Mouse (Mus musculus) megakaryocyte, embryonic 14.5 days (primary cell): ENCODE results near the gene Hsf4. TPM values are rescaled to one million over a fixed set of nuclear protein-coding genes. Genes with fewer than 3 reads are reported as not detected.

Source experiments
- H3K27me3 ChIP-seq: replicated peaks from 2 replicates; pipeline ENCODE3; 2012; ENCODE audit warnings: inconsistent platforms
- H3K36me3 ChIP-seq: replicated peaks from 2 replicates; pipeline ENCODE3; 2012; ENCODE audit warnings: low read length, inconsistent platforms, mixed read lengths
- H3K4me1 ChIP-seq: 2 replicates; pipeline ENCODE4 v1.6.1; 2012; ENCODE audit warnings: inconsistent platforms
- H3K4me3 ChIP-seq: replicated peaks from 2 replicates; pipeline ENCODE3; 2012; ENCODE audit warnings: moderate library complexity, mild to moderate bottlenecking, inconsistent platforms
- H3K9me3 ChIP-seq: 2 replicates; pipeline ENCODE4 v1.6.1; 2012; ENCODE audit warnings: inconsistent platforms
- FLI1 ChIP-seq: IDR thresholded peaks from 2 replicates; pipeline ENCODE4 v1.6.1; 2012; ENCODE audit warnings: low read length, inconsistent platforms, mixed read lengths
- GATA1 ChIP-seq: IDR thresholded peaks from 3 replicates; pipeline ENCODE4 v1.6.1; 2012; ENCODE audit warnings: mixed read lengths, low read length, inconsistent platforms, borderline replicate concordance
- polyA plus RNA-seq: library from polyadenylated mRNA; stranded (reverse); fragments of >175 nt; gene quantifications from 2 replicates; pipeline ENCODE4 v1.2.3, GENCODE M21; 2012; ENCODE audit warnings: low replicate concordance; ENCODE audit not compliant: insufficient read depth

The Hsf4 gene
- polyA plus RNA-seq, 1 experiment, result 0.73 TPM

GRCm38 (mm10) chr8:105304325-105305210, 35.0 kb downstream of the Hsf4 start:
- Histone ChIP-seq H3K4me3 (peak overlapping the region; percentile 79), H3K36me3 (peaks cover 92% of the 10 kb centered on the region), H3K27me3 (no peaks in the 10 kb centered on the region), H3K4me1 (peaks cover 100% of the 10 kb centered on the region), H3K9me3 (no peaks in the 10 kb centered on the region)
- no peak for TF ChIP-seq GATA1
- no peak for TF ChIP-seq FLI1

- Histone ChIP-seq H3K4me3 (peak within 1 kb of the TSS; percentile 79), H3K36me3 (peaks cover 92% of the 10 kb centered on the region)
These were observed 35.9 kb downstream of the Hsf4 start, which contains the start of gene Elmo3 for GRCm38 (mm10) chr8:105305211-105306145. Gene Elmo3, plus strand, starts transcription at chr8:105305601.

DNA sequence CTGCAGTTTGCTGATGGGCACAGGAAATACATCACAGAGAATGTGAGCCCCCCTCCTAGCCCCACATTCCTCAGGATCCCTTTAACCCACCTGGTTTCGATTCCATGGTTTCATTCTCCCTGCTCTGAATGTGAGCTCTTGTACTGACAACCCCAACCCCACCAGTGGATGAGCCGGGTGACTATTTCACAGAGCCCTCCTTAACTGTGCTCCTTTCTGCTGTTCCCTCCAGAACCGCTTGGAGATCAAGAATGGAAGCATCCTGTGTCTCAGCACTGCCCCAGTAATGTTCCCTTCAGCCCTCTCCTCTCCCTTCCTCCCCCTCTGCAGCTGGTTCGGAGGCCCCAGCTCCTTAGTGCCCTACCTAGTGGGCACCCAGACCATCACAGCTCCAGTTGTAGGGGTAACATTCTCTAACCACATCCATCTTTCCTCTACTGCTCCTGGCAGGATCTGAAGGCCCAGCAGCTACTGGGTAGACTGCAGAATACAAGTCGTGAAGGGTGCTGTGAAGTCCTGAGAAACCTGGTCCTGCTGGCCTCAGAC, 36.6 kb downstream of the Hsf4 start:
- TF ChIP-seq FLI1, result no peak
- TF ChIP-seq GATA1, result no peak
- Histone ChIP-seq H3K4me1 (peaks cover 97% of the 10 kb centered on the region), H3K27me3 (no peaks in the 10 kb centered on the region), H3K36me3 (peaks cover 91% of the 10 kb centered on the region), H3K4me3 (peak overlapping the region; percentile 10), H3K9me3 (no peaks in the 10 kb centered on the region)

More at GRCm38 (mm10) chr8:105305211-105306145, 35.9 kb downstream of the Hsf4 start, which contains the start of gene Elmo3:
- H3K9me3 ChIP-seq, result no peaks in the 10 kb centered on the region
- TF ChIP-seq FLI1 (no peak), GATA1 (no peak)
- H3K27me3 ChIP-seq, result no peaks in the 10 kb centered on the region
- H3K4me1 ChIP-seq, result peaks cover 100% of the 10 kb centered on the region

GRCm38 (mm10) chr8:105307670-105308069, 38.1 kb downstream of the Hsf4 start:
- TF ChIP-seq FLI1 (no peak), GATA1 (no peak)
- peaks cover 95% of the 10 kb centered on the region for H3K4me1 ChIP-seq
- H3K9me3 ChIP-seq, result no peaks in the 10 kb centered on the region
- no peaks in the 10 kb centered on the region for H3K27me3 ChIP-seq
- H3K36me3 ChIP-seq, result peaks cover 92% of the 10 kb centered on the region
- no peak overlapping the region for H3K4me3 ChIP-seq

- Histone ChIP-seq H3K9me3 (no peaks in the 10 kb centered on the region), H3K27me3 (no peaks in the 10 kb centered on the region), H3K4me3 (no peak overlapping the region), H3K36me3 (peaks cover 93% of the 10 kb centered on the region), H3K4me1 (peaks cover 95% of the 10 kb centered on the region)
- no peak for TF ChIP-seq FLI1
- TF ChIP-seq GATA1, result no peak
These were observed 38.8 kb downstream of the Hsf4 start for GRCm38 (mm10) chr8:105308428-105308827.

DNA sequence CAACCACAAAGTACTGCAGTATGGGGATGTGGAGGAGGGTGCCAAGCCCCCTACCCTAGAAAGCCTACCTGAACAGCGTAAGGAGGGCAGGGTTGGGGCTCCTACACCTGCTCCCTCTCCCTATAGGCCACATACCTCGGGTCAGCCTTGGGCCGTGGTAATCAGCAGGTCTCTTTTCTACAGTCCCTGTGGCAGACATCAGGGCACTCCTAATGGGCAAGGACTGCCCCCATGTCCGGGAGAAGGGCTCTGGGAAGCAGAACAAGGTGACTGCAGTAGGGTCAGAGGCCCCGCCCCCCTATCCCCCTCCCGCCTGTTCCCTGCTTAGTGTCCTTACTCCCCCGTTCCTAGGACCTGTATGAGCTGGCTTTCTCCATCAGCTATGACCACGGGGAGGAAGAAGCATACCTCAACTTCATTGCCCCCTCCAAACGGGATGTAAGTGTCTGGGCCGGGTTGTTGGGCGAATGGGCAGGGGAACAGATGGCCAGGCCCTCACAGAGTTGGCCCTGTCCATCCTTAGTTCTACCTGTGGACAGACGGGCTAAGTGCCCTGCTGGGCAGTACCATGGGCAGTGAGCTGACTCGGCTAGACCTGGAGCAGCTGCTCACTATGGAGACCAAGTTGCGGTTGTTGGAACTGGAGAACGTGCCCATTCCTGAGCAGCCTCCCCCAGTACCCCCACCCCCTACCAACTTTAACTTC, 39.7 kb downstream of the Hsf4 start:
- TF ChIP-seq GATA1, result no peak
- no peak for TF ChIP-seq FLI1
- H3K36me3 ChIP-seq, result peaks cover 93% of the 10 kb centered on the region
- no peak overlapping the region for H3K4me3 ChIP-seq
- H3K4me1 ChIP-seq, result peaks cover 95% of the 10 kb centered on the region
- H3K27me3 ChIP-seq, result no peaks in the 10 kb centered on the region
- H3K9me3 ChIP-seq, result no peaks in the 10 kb centered on the region

- H3K36me3 ChIP-seq, result peaks cover 94% of the 10 kb centered on the region
These were observed 40.5 kb downstream of the Hsf4 start for GRCm38 (mm10) chr8:105310118-105310517.

GRCm38 (mm10) chr8:105311718-105312117, 42.1 kb downstream of the Hsf4 start:
- TF ChIP-seq GATA1 (no peak), FLI1 (no peak)
- no peaks in the 10 kb centered on the region for H3K9me3 ChIP-seq
- H3K36me3 ChIP-seq, result peaks cover 99% of the 10 kb centered on the region
- no peaks in the 10 kb centered on the region for H3K27me3 ChIP-seq
- peaks cover 95% of the 10 kb centered on the region for H3K4me1 ChIP-seq
- H3K4me3 ChIP-seq, result peak overlapping the region; percentile 9

More at GRCm38 (mm10) chr8:105310118-105310517, 40.5 kb downstream of the Hsf4 start:
- TF ChIP-seq FLI1, result no peak
- no peak for TF ChIP-seq GATA1
- Histone ChIP-seq H3K9me3 (no peaks in the 10 kb centered on the region), H3K4me3 (no peak overlapping the region), H3K4me1 (peaks cover 95% of the 10 kb centered on the region), H3K27me3 (no peaks in the 10 kb centered on the region)

DNA sequence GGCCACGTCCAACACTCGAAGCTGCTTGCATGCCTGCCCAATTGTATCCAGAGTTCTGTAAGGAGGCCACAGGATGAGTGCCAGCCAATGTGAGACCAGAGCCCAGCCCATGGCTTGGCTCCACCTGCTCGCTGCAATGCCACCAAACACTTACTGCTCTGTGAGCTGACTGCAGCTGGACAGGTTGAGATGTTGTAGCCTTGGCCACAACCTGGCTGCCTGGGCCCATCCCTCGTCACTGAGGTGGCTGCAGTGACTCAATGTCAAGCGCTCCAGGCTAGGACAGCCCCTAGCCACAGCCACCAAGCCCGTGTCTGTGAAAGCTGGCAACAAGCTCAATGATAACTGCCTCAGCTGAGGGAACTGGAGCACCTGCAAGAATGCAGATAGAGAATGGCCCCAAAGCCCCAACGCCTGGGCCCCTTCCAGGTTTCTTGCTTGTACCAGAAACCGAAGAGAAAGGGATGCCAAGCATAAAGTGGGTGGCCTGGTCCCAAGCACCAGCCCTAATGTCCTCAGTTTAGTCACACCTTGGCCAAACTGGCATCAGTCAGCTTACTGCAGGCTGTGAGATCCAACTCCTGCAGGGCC, 43.4 kb downstream of the Hsf4 start:
- TF ChIP-seq FLI1, result no peak
- TF ChIP-seq GATA1, result no peak
- peaks cover 99% of the 10 kb centered on the region for H3K36me3 ChIP-seq
- H3K27me3 ChIP-seq, result no peaks in the 10 kb centered on the region
- peaks cover 95% of the 10 kb centered on the region for H3K4me1 ChIP-seq
- H3K9me3 ChIP-seq, result no peaks in the 10 kb centered on the region
- peak overlapping the region; percentile 59 for H3K4me3 ChIP-seq
